Mouse (Mus musculus) central nervous system, embryonic 11.5 days (tissue): ENCODE data around the gene Mphosph8. TPM values are rescaled to one million over a fixed set of nuclear protein-coding genes. Genes with fewer than 3 reads are reported as not detected.

ENCODE experiments used
- polyA plus RNA-seq: library from polyadenylated mRNA; depleted of rRNA; stranded (reverse); fragments of >200 nt; gene quantifications from 2 replicates; pipeline ENCODE4 v1.2.3, GENCODE M21; 2012; rRNA removed

The Mphosph8 gene
- 44.6 and 52.3 TPM in 2 replicates for polyA plus RNA-seq

DNA sequence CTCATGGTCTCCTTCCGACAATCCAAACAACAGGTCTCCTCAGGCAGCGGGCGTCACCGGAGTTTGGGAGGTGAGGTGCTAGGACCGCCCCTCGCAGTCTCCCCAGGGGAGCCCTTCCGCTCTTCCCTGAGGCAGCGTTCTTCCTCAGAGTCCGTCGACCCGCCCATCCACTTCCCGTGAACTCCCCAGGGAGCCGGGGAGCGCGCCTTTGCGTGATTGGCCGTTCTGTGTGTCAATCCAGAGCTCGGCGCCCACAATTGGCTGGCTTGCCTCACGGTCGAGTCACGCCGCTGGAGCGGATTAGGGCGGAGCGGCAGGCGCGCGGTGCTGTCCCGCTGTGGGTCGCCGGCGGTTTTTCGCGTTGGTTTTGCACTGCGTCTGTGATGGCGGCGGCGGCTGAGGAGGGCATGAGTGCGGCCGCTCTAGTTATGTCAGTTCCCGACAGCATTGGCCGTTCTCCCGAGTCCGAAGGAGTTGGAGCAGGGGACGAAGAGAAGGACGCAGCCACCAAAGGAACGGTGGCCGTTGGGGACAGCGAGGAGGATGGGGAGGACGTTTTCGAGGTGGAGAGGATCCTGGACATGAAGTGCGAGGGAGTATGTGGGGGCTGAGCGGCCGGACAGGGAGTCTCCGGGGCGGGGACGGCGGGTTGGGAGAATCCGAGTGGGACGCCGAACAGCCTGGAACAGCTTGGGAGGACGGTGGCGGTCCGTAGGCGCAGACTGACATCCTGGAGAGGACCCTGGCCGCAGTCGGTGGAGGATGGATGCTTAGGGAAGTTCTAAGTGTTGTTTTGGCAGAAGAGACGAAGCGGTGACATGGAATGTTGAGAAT is at the start of gene Mphosph8:
Mphosph8 (plus strand) TSS at position 280 of the 834 bp plus-strand sequence.

Other genes starting within 250 kb of the Mphosph8 start
- 20.9 and 25.0 TPM in 2 replicates for gene Cenpj, start 92.8 kb upstream of the Mphosph8 start, polyA plus RNA-seq
- 1.9 and 2.7 TPM in 2 replicates for gene Parp4, start 92.6 kb upstream of the Mphosph8 start, polyA plus RNA-seq
- 70.3 and 159 TPM in 2 replicates for gene Pspc1, start 110.1 kb downstream of the Mphosph8 start, polyA plus RNA-seq
- gene Zmym5, start 143.5 kb downstream of the Mphosph8 start, polyA plus RNA-seq, result 26.2 and 40.9 TPM in 2 replicates
- gene Zmym2, start 218.4 kb downstream of the Mphosph8 start, polyA plus RNA-seq, result 50.8 and 96.4 TPM in 2 replicates